Mouse (Mus musculus): ENCODE data around the gene Lamb3. TPM values are rescaled to one million over a fixed set of nuclear protein-coding genes. Genes with fewer than 3 reads are reported as not detected.

The Lamb3 gene
- total RNA-seq, 2 experiments from 2014 or later = 0.80 to 1.4 TPM

DNA sequence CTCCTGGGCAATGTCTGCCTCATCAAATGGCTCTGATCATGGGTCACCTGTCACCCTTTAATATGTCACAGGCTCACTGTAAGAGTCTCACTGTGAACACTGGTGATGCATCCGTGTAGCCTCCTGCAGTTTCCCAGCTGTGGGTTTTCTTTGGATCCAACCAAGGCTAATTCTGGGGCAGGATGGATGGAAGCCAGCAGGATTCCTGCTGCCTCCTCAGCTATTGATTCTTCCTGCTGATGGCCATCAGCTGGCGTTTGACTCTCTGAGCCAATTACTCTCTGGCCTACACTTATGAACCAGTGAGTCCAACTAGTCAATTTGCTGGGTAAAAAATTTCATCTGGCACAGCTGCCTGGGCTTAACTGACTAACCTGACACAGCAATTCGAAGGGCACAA is 151.7 kb downstream of the Lamb3 start:
- intact Hi-C loops (cut with DNase I; ENCODE audit: low total_unique reads) = no loop called here
- no peak for DNase-seq

DNA sequence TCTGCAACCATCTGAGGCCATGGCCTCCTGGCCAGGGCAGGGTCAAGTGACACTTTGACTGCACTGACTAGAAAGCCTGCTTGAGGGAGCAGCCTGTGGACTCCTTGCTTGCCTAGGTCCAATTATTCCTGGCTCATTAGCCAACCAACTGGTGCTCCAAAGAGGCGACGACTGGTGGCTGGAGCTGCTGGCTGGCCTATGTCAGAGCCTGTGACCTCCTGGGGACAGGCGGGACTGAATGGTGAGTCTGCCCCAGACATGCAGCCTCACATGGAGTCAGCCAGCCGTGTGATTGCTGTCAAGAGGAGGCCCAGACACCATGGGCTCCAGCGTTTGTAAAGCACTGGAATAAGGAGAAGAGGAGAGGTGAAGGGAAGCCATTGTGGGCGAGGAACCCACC is 153.7 kb downstream of the Lamb3 start:
- DNase-seq = no peak
- intact Hi-C loops (cut with DNase I; ENCODE audit: low total_unique reads) = no loop called here

DNA sequence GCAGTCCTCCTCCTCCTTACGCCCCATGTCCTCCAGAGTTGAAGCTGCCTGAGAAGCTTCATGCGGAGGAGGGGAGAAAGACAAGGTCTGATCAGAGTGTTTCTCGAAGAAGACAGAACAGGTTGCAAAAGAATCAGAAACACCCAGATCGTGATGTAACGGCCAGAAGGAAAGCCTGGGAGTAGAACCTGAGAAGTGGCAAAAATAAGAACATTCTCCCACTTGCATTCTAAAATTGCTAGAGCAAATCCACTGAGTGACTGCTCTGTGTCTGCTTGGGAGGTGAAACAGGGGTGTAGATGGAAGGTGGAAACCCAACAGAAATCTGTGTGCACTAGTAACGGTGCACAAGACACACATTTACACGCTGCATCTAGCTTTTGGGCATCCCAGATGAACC is 154.6 kb downstream of the Lamb3 start:
- no peak for DNase-seq
- intact Hi-C loops (cut with DNase I; ENCODE audit: low total_unique reads) = no loop called here

DNA sequence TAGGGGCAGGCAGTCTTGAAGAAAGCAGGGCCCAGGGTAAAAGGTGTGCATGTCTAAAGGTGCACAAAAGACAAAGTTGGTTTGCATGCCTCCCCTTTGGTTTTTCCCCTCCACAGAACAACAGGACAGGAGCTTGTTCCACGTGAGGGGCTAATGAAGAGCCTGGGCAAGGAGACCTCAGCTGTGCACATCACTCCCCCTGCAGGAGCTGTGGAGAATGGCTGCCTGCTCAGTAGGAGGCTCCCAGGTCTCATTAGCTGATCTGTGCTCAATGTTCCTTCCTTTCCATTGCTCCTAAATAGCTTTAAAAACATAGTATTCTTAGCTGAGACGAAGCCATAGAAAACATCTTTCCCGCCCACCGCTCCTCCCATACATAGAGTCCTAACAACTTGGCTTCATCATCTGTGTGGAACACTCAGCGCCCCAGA is 156.3 kb downstream of the Lamb3 start:
- intact Hi-C loops (cut with DNase I; ENCODE audit: low total_unique reads) = no loop called here
- DNase-seq = peak; percentile 50

DNA sequence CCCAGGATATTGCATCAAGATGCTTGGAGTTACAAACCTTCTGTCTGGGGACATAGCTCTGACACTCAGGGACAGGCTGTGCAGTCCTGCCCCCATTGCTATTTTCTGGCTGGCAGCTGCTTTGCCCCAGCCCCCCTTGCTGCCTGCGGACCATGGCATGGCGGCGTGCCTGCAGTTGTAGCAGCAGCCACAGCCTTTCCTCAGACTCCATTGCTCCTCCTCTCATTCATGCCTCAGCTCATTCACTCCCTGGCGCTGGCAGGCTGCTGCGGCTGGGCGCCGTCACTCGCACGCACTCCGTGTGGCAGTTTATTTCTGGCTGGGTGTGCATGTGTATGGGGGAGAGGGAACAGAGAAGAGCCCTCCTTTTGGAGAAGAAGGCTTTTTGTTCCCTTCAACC is 160.6 kb downstream of the Lamb3 start:
- intact Hi-C loops (cut with DNase I; ENCODE audit: low total_unique reads) = no loop called here
- no peak for DNase-seq

GRCm38 (mm10) chr1:193369091-193369490 is 161.6 kb downstream of the Lamb3 start:
- DNase-seq = no peak
- intact Hi-C loops (cut with DNase I; ENCODE audit: low total_unique reads) = no loop called here

- intact Hi-C loops (cut with DNase I; ENCODE audit: low total_unique reads) = loop anchor here (5.0 kb wide), 1 partner anchor 113 kb away; no protein-coding TSS in a partner anchor
- DNase-seq = no peak
Measured at GRCm38 (mm10) chr1:193370096-193370495, 162.6 kb downstream of the Lamb3 start, which contains the start of gene Camk1g. Gene Camk1g, minus strand, starts transcription at chr1:193370298.

DNA sequence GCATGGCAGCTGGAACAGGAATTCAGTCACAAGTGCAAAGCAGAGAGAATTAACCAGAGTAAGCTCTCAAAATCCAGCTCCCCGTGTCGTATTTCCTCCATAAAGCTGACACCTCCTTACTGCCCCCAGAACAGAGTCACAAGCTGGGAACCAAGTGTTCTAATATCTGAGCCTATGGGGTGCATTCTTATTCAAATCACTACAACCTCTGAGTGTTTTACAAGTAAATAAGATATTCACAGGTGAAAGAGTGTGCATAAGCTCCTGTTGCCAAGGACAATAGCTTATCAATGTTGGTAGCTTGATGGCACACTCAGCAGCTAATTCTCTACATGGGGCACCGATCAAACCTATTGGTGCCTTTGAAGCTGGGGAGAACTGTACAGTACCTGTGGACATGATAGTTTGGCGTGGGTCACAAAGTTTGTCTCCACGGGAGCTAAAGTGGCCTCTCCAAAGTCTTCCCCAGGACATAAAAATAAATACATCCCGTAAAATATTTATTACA is 166.5 kb downstream of the Lamb3 start:
- no peak for DNase-seq
- intact Hi-C loops (cut with DNase I; ENCODE audit: low total_unique reads) = loop anchor here (5.0 kb wide), 1 partner anchor 117 kb away; no protein-coding TSS in a partner anchor

GRCm38 (mm10) chr1:193376478-193377134 is 169.1 kb downstream of the Lamb3 start:
- intact Hi-C loops (cut with DNase I; ENCODE audit: low total_unique reads) = loop anchor here (5.0 kb wide), 1 partner anchor 44 kb away; no protein-coding TSS in a partner anchor
- peak; percentile 23 for DNase-seq

DNA sequence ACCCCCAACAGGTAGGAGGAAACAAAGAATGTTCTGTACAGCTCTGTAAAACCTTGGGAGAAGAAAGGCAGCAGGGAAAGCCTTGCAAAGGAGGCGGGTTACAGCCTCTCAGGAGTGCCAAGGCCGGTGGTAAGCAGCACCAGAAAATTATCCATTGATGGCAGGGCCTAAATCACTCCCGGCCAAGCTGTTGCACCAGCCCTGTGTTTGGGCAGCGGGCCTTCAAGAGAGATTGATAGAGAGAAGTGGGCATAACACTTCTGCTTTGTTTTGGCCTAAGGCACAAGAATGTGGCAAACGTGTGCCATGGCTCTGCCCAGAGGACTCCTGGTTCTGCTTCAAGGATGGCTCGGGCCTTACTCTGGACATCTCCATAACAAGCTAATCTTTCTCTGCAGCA is 172.1 kb downstream of the Lamb3 start:
- peak; percentile 13 for DNase-seq
- intact Hi-C loops (cut with DNase I; ENCODE audit: low total_unique reads) = loop anchor here (5.0 kb wide), 2 partner anchors 47 to 328 kb away; no protein-coding TSS in a partner anchor

- intact Hi-C loops (cut with DNase I; ENCODE audit: low total_unique reads) = loop anchor here (5.0 kb wide), 1 partner anchor 326 kb away; no protein-coding TSS in a partner anchor
- DNase-seq = no peak
Measured at GRCm38 (mm10) chr1:193380877-193381276, 173.4 kb downstream of the Lamb3 start.

DNA sequence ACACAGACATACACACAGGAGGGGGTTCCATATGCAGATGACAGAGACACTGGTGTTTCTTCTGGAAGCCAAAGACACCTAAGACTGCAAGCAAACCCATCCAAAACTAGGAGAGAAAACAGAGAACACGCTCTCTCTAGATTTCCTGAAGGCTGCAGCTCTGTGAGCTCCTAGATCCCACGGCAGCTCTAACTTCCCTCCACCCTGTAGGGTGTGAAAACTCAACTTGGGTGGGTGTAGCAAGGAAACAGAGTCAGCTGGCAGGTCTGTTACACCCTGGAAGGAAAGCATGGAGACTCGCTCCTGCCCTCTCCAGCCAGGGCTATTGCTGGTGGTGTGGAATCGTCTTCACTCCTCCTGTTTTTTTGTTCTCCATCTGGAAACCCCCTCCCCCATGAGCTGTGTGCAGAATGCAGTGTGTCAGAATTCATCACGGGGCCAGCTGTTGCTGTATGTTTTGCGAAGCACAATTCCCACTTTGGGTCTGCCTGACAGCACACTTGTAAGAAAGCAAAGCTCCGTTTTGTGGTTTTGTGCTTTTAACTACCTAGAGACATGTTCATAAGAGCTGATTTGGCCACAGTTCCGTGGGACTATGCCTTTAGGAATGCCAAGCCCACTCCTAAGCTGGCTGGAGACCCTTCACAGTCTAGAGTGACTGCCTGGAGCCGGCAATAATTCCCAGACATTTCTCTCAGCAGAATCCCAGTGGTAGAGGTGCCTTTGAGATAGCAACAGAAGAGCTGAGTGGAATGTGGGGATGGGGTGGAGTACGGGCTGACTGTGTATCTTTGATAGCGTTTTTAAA is 174.3 kb downstream of the Lamb3 start:
- intact Hi-C loops (cut with DNase I; ENCODE audit: low total_unique reads) = loop anchor here (5.0 kb wide), 1 partner anchor 326 kb away; no protein-coding TSS in a partner anchor
- DNase-seq = no peak

GRCm38 (mm10) chr1:193382435-193382834 is 174.9 kb downstream of the Lamb3 start:
- intact Hi-C loops (cut with DNase I; ENCODE audit: low total_unique reads) = loop anchor here (5.0 kb wide), 1 partner anchor 325 kb away; no protein-coding TSS in a partner anchor
- DNase-seq = no peak

GRCm38 (mm10) chr1:193382841-193383462 is 175.5 kb downstream of the Lamb3 start:
- peak; percentile 39 for DNase-seq
- intact Hi-C loops (cut with DNase I; ENCODE audit: low total_unique reads) = loop anchor here (5.0 kb wide), 1 partner anchor 324 kb away; no protein-coding TSS in a partner anchor

- intact Hi-C loops (cut with DNase I; ENCODE audit: low total_unique reads) = no loop called here
- peak; percentile 86 for DNase-seq
Measured at GRCm38 (mm10) chr1:193386136-193386535, 178.6 kb downstream of the Lamb3 start.

- intact Hi-C loops (cut with DNase I; ENCODE audit: low total_unique reads) = no loop called here
- no peak for DNase-seq
Measured at GRCm38 (mm10) chr1:193387241-193387640, 179.7 kb downstream of the Lamb3 start.

GRCm38 (mm10) chr1:193389505-193389904 is 182.0 kb downstream of the Lamb3 start:
- intact Hi-C loops (cut with DNase I; ENCODE audit: low total_unique reads) = no loop called here
- no peak for DNase-seq

GRCm38 (mm10) chr1:193390004-193390403 is 182.5 kb downstream of the Lamb3 start:
- intact Hi-C loops (cut with DNase I; ENCODE audit: low total_unique reads) = loop anchor here (5.0 kb wide), 1 partner anchor 187 kb away; no protein-coding TSS in a partner anchor
- no peak for DNase-seq

GRCm38 (mm10) chr1:193392266-193392665 is 184.8 kb downstream of the Lamb3 start:
- intact Hi-C loops (cut with DNase I; ENCODE audit: low total_unique reads) = loop anchor here (5.0 kb wide), 1 partner anchor 185 kb away; no protein-coding TSS in a partner anchor
- DNase-seq = no peak

All from gastrocnemius, postnatal 14 days (tissue).